Mouse (Mus musculus) T-cell, adult 2 months (primary cell): ENCODE data around the gene Gm10318.
A peak's percentile ranks its signal among the peaks of the same experiment; 100 is the strongest.

ENCODE experiments used
- DNase-seq: peaks from one replicate; pipeline ENCODE4 v3.0.0; 2022; ENCODE audit warnings: low spot score

Gm10318 gene

DNA sequence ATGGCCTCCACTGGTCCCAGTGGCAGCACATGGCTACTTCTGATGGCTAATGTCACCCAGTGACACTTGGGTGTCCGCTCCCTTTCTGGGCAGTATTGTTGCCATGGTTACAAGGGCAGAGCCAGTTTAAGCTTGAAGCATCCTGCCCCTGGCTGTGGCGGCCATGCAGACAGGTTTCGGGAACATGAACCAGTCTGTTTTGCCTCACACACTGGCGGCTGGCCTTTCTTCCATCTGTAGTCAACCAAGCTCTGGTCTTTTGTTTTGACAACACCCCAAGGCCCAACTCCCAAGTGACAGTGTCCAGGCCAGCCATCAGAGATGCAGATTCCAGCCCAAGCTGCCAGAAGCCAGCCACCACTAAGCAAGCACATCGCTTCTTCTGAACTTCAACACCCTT is 42.9 kb downstream of the Gm10318 start:
- no peak for DNase-seq

DNA sequence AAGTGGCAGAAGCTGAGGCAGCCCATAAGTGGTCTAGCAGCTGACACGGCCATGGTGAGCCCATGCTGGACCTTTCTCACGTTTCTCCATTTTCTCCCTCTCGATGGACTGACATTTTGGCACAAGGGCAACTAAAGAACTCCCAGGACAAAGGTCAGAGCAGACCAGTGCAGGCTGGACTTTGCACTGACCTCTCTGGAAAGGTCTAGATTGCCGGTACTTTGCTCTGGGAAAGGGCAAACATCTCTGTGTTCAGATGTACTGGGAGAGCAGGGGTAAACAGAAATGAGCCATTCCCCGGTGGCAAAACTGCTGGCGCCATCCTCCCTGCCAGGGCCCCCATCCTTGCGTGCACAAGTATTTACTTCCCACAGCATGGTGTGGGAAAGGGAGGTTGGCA is 47.5 kb downstream of the Gm10318 start:
- DNase-seq = no peak

DNA sequence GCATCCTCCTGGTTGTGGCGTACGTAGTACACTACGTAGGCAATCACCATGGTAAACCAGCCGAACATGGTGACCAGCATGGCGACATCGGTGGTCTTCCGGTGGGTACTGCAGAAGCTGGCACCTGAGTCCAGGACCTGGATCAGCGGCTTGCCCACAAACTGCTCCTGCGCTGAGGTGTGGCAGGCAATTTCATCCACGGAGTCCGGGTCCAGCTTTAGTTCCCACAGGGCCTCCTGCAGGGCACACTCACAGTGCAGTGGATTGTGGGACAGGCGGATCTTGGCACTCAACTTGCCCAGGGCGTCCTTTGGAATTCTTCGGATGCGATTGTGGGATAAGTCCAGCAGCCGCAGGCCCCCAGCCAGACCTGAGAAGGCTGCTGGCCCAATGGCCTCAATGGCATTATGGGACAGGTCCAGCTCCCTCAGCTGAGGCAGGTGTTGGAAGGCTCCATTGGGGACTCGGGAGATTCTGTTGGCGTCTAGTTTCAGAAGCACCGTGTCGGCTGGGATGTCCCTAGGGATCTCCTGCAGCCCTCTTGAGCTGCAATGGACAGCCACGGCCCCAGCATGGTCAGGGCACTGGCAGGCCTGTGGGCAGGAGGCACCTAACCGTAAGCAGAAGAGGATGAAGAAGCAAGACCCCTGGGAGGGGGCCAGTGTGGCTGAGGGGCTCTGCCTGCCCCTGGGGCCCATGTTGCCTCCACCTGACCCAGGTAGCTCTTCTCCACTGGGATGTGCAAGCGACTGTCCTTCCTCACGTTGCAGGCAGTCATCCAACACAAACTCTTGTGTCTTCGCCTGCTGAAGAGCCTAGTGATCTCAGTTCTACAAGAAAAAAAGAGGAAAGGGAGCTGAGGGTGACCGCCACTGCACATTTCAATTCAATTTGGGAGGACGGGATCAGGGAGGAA is 48.5 kb downstream of the Gm10318 start:
- DNase-seq = no peak

DNA sequence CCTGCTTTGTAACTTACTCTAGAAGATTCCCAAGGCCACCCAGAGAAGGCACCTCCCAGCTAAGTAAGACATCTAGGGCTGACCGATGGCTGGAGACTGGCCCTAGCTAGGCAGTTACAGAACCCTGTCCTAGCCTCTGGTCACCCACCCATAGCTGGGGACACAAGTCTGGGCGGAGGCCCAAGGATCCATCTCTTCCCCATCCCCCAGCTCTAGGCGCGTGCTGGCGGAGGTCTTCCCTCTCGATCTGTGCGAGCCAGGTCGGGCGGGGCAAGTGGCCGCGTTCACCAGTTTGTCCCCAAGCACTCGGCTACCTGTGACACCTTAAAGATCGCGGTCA is 49.2 kb downstream of the Gm10318 start:
- DNase-seq = no peak

DNA sequence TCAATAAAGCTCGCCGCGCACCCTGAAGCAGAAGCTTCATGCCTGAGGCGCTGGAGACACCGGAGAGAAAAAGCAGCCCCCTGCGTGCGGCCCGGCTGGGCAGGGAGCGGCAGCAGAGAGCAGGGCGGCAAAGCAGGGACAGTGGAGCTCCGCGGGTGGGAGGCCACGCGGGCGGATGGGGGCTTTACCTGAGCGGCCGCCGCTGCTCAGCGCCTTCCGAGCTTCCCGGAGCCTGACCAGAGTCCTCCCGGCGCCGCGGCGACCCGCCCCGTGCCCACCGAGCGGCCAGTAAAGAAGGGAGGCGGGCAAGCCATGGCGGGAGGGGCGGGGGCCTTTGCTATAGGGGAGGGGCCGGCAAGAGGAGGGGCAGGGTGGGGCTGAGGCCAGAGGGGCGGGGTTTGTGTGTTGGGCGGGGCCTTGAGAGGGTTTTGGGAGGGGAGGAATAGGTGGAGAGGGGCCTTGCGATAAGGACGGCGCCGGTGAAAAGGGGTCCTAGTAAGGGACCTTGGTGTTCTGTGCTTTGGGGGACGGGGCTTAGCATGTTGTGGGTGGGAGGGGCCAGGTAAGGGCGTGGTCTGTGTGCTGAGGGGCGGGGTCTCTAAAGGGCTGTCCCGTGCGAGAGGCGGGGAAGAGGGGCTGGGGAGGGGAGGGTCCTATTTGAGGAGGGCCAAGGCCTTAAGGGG is 49.7 kb downstream of the Gm10318 start, which contains the start of gene Lrrc3:
Gene Lrrc3, minus strand, starts transcription at position 326 of the 683 bp plus-strand sequence.
- DNase-seq = peak; percentile 10

DNA sequence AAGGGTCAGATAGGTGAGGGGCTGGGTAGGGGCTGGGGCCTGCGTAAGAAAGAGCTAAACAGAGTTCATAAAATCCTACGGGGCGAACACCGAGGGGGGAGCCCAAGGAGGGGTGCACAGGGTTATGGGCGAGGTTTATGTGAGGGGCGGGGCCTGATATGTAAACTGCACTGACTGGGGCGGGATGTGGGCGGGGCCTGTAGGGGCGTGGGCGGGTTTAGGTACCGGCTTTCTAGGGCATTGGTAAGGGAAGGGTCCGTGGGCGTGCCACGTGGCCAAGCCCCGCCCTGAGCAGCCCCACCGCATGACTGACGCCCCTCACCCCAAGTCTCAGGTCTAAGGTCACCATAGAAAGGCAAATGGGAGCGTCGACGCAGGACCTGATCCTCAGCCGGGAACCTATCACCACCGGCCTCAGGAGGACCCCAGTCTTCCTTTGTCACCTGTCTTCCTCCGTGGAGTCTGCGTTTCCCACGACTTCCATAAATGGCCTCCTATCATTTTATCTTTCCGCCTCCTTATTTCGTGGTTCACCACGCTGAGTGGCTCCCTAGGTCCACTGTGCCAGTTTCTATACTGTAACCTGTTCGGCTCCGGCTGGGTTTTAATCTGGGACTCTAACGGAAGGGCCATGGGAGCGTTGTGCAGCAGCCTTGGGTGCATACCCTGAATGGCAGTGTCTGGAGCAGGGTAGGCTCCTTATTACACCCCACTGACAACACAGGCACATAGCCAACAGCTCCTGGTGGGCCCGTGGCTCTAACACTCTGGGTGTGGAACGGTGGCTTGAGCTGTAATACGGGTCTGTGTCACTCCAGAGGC is 50.4 kb downstream of the Gm10318 start:
- peak; percentile 11 for DNase-seq
